Mouse (Mus musculus): ENCODE measurements at regions not wholly inside any gene's neighbourhood (a gene's known extent, or its start where the extent isn't known, plus 50 kb on each side); places are given as distances from the start of the nearest gene placed in this dataset.

- WGBS (ENCODE audit: insufficient replicate concordance), result 46% methylated on average over 5 of the region's 5 CpGs
Measured at GRCm38 (mm10) chr11:23978300-23978699, 83.2 kb upstream of the Papolg start.

GRCm38 (mm10) chr11:23977096-23977495, 82.0 kb upstream of the Papolg start:
- TF ChIP-seq EP300 (IDR thresholded peaks at IDR 0.05; ENCODE audit: low read depth), result no peak
- TF ChIP-seq CTCF (IDR thresholded peaks at IDR 0.05; ENCODE audit: low read depth), result no peak
- Histone ChIP-seq H3K9me3 (ENCODE audit: control insufficient read depth, low read length) (no peaks in the 10 kb centered on the region), H3K9ac (replicated peaks) (no peak overlapping the region), H3K36me3 (replicated peaks; ENCODE audit: control insufficient read depth, insufficient read depth, low read depth) (no peaks in the 10 kb centered on the region), H3K4me2 (ENCODE audit: low read depth) (no peak overlapping the region), H3K27ac (no peak overlapping the region), H3K27me3 (ENCODE audit: control insufficient read depth, insufficient read depth, low read length) (no peaks in the 10 kb centered on the region), H3K4me3 (ENCODE audit: insufficient read depth in 1 of 2, low read depth in 2 of 2, low read length in 2 of 2) (no peak overlapping the region), H3K4me1 (replicated peaks; ENCODE audit: control insufficient read depth in 2 of 2, insufficient read depth in 2 of 2, low read length in 1 of 2) (no peaks in the 10 kb centered on the region)
- no peak for DNase-seq (ENCODE audit: low read depth in 3 of 3, low spot score in 3 of 3)
- 44% methylated on average over 8 of the region's 8 CpGs for WGBS (ENCODE audit: insufficient replicate concordance)
- ATAC-seq (ENCODE audit: insufficient read depth), result no peak

More at GRCm38 (mm10) chr11:23978300-23978699, 83.2 kb upstream of the Papolg start:
- H3K27ac ChIP-seq, result no peak overlapping the region
- no peaks in the 10 kb centered on the region for H3K36me3 ChIP-seq (replicated peaks; ENCODE audit: control insufficient read depth, insufficient read depth, low read depth)
- H3K4me2 ChIP-seq (ENCODE audit: low read depth), result no peak overlapping the region
- H3K4me3 ChIP-seq (ENCODE audit: insufficient read depth in 1 of 2, low read depth in 2 of 2, low read length in 2 of 2), result no peak overlapping the region
- no peaks in the 10 kb centered on the region for H3K27me3 ChIP-seq (ENCODE audit: control insufficient read depth, insufficient read depth, low read length)
- H3K9me3 ChIP-seq (ENCODE audit: control insufficient read depth, low read length), result no peaks in the 10 kb centered on the region
- DNase-seq (ENCODE audit: low read depth in 3 of 3, low spot score in 3 of 3) (no peak), ATAC-seq (ENCODE audit: insufficient read depth) (no peak)
- no peak overlapping the region for H3K9ac ChIP-seq (replicated peaks)
- no peaks in the 10 kb centered on the region for H3K4me1 ChIP-seq (replicated peaks; ENCODE audit: control insufficient read depth in 2 of 2, insufficient read depth in 2 of 2, low read length in 1 of 2)
- no peak for TF ChIP-seq CTCF (IDR thresholded peaks at IDR 0.05; ENCODE audit: low read depth)
- no peak for TF ChIP-seq EP300 (IDR thresholded peaks at IDR 0.05; ENCODE audit: low read depth)

- TF ChIP-seq CTCF (IDR thresholded peaks at IDR 0.05; ENCODE audit: low read depth) (peak; percentile 22; the same call in 1 of the 2 replicates), EP300 (IDR thresholded peaks at IDR 0.05; ENCODE audit: low read depth) (no peak)
- no peaks in the 10 kb centered on the region for H3K4me1 ChIP-seq (replicated peaks; ENCODE audit: control insufficient read depth in 2 of 2, insufficient read depth in 2 of 2, low read length in 1 of 2)
- DNase-seq (ENCODE audit: low read depth in 3 of 3, low spot score in 3 of 3), result peak in 2 of 3 experiments; percentile 1 to 6
- no peak overlapping the region for H3K27ac ChIP-seq
- H3K4me3 ChIP-seq (ENCODE audit: insufficient read depth in 1 of 2, low read depth in 2 of 2, low read length in 2 of 2), result no peak overlapping the region
- no peaks in the 10 kb centered on the region for H3K27me3 ChIP-seq (ENCODE audit: control insufficient read depth, insufficient read depth, low read length)
- no peaks in the 10 kb centered on the region for H3K9me3 ChIP-seq (ENCODE audit: control insufficient read depth, low read length)
- WGBS (ENCODE audit: insufficient replicate concordance), result 0% methylated on average over 4 of the region's 4 CpGs
- ATAC-seq (ENCODE audit: insufficient read depth), result no peak
- H3K4me2 ChIP-seq (ENCODE audit: low read depth), result no peak overlapping the region
- H3K9ac ChIP-seq (replicated peaks), result no peak overlapping the region
- H3K36me3 ChIP-seq (replicated peaks; ENCODE audit: control insufficient read depth, insufficient read depth, low read depth), result no peaks in the 10 kb centered on the region
Measured at GRCm38 (mm10) chr11:23954323-23954722, 59.3 kb upstream of the Papolg start.

GRCm38 (mm10) chr11:23945966-23946365, 50.9 kb upstream of the Papolg start:
- H3K27me3 ChIP-seq (ENCODE audit: control insufficient read depth, insufficient read depth, low read length), result no peaks in the 10 kb centered on the region
- H3K9ac ChIP-seq (replicated peaks), result no peak overlapping the region
- H3K9me3 ChIP-seq (ENCODE audit: control insufficient read depth, low read length), result no peaks in the 10 kb centered on the region
- H3K4me3 ChIP-seq (ENCODE audit: insufficient read depth in 1 of 2, low read depth in 2 of 2, low read length in 2 of 2), result no peak overlapping the region
- no peak overlapping the region for H3K4me2 ChIP-seq (ENCODE audit: low read depth)
- H3K36me3 ChIP-seq (replicated peaks; ENCODE audit: control insufficient read depth, insufficient read depth, low read depth), result no peaks in the 10 kb centered on the region
- no peak for ATAC-seq (ENCODE audit: insufficient read depth)
- DNase-seq (ENCODE audit: low read depth in 3 of 3, low spot score in 3 of 3), result no peak
- H3K4me1 ChIP-seq (replicated peaks; ENCODE audit: control insufficient read depth in 2 of 2, insufficient read depth in 2 of 2, low read length in 1 of 2), result no peaks in the 10 kb centered on the region
- TF ChIP-seq EP300 (IDR thresholded peaks at IDR 0.05; ENCODE audit: low read depth), result no peak
- TF ChIP-seq CTCF (IDR thresholded peaks at IDR 0.05; ENCODE audit: low read depth), result no peak
- no peak overlapping the region for H3K27ac ChIP-seq

Data from liver, embryonic 14.5 days (tissue).